Mouse (Mus musculus): ENCODE data around the gene Zbtb48. TPM values are rescaled to one million over a fixed set of nuclear protein-coding genes. Genes with fewer than 3 reads are reported as not detected.

The Zbtb48 gene
- total and polyA plus RNA-seq, 3 experiments = 12.1 to 21.4 TPM; not detected in 1

DNA sequence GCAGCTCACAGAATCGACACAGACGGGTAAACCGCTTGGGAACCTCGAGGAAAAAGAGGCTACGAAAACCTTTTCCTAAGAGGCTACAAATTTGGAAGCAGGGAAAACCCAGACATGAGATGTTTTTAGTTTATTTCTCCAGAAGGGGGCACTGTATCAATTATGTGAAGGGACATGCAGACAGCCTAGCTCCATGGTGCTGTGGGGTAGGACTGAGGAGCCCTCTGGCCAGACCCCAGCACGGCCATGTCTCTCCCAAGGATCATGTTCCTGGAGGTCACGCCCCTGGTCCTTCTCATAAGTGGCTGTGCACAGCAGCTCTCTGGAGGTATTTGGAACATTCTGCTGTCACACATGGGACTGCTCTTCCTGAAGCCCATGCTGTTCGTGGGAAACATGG, 46.8 kb downstream of the Zbtb48 start:
- Histone ChIP-seq H3K4me1 (ENCODE audit: control insufficient read depth in 1 of 2, insufficient read depth in 2 of 2, low read length in 2 of 2) (no peaks in the 10 kb centered on the region), H3K79me2 (ENCODE audit: control insufficient read depth, insufficient read depth, low read length, poor library complexity) (no peaks in the 10 kb centered on the region), H3K27me3 (ENCODE audit: control insufficient read depth in 1 of 2, insufficient read depth in 2 of 2, low read length in 2 of 2) (no peaks in the 10 kb centered on the region), H3K9me3 (replicated peaks; ENCODE audit: insufficient read depth, low read length) (no peaks in the 10 kb centered on the region), H3K9ac (ENCODE audit: control insufficient read depth, low read depth, low read length, poor library complexity, severe bottlenecking) (no peak overlapping the region), H3K4me3 (ENCODE audit: control insufficient read depth in 1 of 2, insufficient read depth in 1 of 2, low read depth in 2 of 2, low read length in 2 of 2) (no peak overlapping the region), H3K27ac (ENCODE audit: control insufficient read depth, low read depth, low read length) (no peak overlapping the region), H3K36me3 (ENCODE audit: control insufficient read depth in 1 of 2, insufficient read depth in 2 of 2, low read length in 2 of 2) (no peaks in the 10 kb centered on the region; a peak in 1 of 4 replicates)
- no peak for TF ChIP-seq NRF1 (IDR thresholded peaks at IDR 0.05; ENCODE audit: insufficient read depth, low read depth, low read length, poor library complexity, severe bottlenecking)
- TF ChIP-seq CTCF (IDR thresholded peaks at IDR 0.05 in 2 of 3, conservative IDR thresholded peaks at IDR 0.05 in 1 of 3; ENCODE audit: control insufficient read depth in 1 of 3, insufficient read depth in 1 of 3, low read depth in 2 of 3, low read length in 3 of 3, poor library complexity in 1 of 3, severe bottlenecking in 1 of 3) = peak; percentile 6 to 49 (median 34); a peak in 4 of 6 replicates
- peak; percentile 50 for DNase-seq (ENCODE audit: low read depth, low spot score)

DNA sequence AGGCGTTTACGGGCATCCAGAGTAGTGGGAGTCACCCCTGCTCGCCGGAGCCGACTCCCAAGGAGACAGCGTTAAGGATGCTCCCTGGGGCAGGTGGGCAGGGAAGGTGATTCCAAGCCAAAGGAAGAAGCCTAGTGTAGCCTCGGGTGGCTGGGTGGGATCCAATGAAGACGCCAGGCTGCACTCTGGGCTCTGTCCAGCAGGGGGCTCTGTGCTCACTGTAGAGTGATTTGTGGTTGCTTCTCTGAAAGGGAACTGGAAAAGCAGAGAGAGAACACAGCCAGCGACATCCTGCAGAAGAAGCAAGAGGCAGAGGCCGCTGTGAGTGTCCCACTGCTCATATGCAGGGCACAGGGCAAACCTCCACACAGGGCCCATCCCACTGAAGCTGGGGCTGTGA, 49.7 kb downstream of the Zbtb48 start:
- H3K4me3 ChIP-seq (ENCODE audit: control insufficient read depth in 1 of 2, insufficient read depth in 1 of 2, low read depth in 2 of 2, low read length in 2 of 2) = no peak overlapping the region
- H3K4me1 ChIP-seq (ENCODE audit: control insufficient read depth in 1 of 2, insufficient read depth in 2 of 2, low read length in 2 of 2) = no peaks in the 10 kb centered on the region
- H3K9me3 ChIP-seq (replicated peaks; ENCODE audit: insufficient read depth, low read length) = no peaks in the 10 kb centered on the region
- no peaks in the 10 kb centered on the region for H3K27me3 ChIP-seq (ENCODE audit: control insufficient read depth in 1 of 2, insufficient read depth in 2 of 2, low read length in 2 of 2)
- peaks cover 0 to 5% of the 10 kb centered on the region in 2 experiments; a peak in 1 of 4 replicates for H3K36me3 ChIP-seq (ENCODE audit: control insufficient read depth in 1 of 2, insufficient read depth in 2 of 2, low read length in 2 of 2)
- H3K27ac ChIP-seq (ENCODE audit: control insufficient read depth, low read depth, low read length) = no peak overlapping the region
- H3K79me2 ChIP-seq (ENCODE audit: control insufficient read depth, insufficient read depth, low read length, poor library complexity) = no peaks in the 10 kb centered on the region
- peak; percentile 80 for DNase-seq (ENCODE audit: low read depth, low spot score)
- TF ChIP-seq GATA1 (IDR thresholded peaks at IDR 0.05; ENCODE audit: low read depth, low read length) (no peak), POLR2AphosphoS5 (IDR thresholded peaks at IDR 0.05; ENCODE audit: borderline replicate concordance, low read depth, low read length) (no peak), CTCF (IDR thresholded peaks at IDR 0.05 in 2 of 3, conservative IDR thresholded peaks at IDR 0.05 in 1 of 3; ENCODE audit: control insufficient read depth in 1 of 3, insufficient read depth in 1 of 3, low read depth in 2 of 3, low read length in 3 of 3, poor library complexity in 1 of 3, severe bottlenecking in 1 of 3) (peak; percentile 87 to 88 (median 88)), SMC3 (IDR thresholded peaks at IDR 0.05; ENCODE audit: low read depth, low read length) (peak; percentile 45; the same call in 1 of the 2 replicates), MYB (IDR thresholded peaks at IDR 0.05; ENCODE audit: low read depth, low read length) (no peak), RAD21 (IDR thresholded peaks at IDR 0.05; ENCODE audit: low read depth, low read length) (peak; percentile 39)
- no peak overlapping the region for H3K9ac ChIP-seq (ENCODE audit: control insufficient read depth, low read depth, low read length, poor library complexity, severe bottlenecking)

- no peaks in the 10 kb centered on the region for H3K79me2 ChIP-seq (ENCODE audit: control insufficient read depth, insufficient read depth, low read length, poor library complexity)
- TF ChIP-seq RCOR1 (IDR thresholded peaks at IDR 0.05; ENCODE audit: low read depth, low read length) = no peak
- TF ChIP-seq KAT2A (conservative IDR thresholded peaks at IDR 0.05; ENCODE audit: low read depth, low read length) = no peak
- 0 out of 2 replicates have a peak, but pooled peaks have one; percentile 50 for TF ChIP-seq MAX (IDR thresholded peaks at IDR 0.05; ENCODE audit: low read length)
- TF ChIP-seq TCF12 (IDR thresholded peaks at IDR 0.05; ENCODE audit: low read depth, low read length) = no peak
- TF ChIP-seq TBP (IDR thresholded peaks at IDR 0.05; ENCODE audit: low read depth, low read length) = 0 out of 2 replicates have a peak, but pooled peaks have one; percentile 23
- TF ChIP-seq GABPA (IDR thresholded peaks at IDR 0.05; ENCODE audit: low read depth, low read length) = no peak
- peak; percentile 43 to 91 (median 78) for TF ChIP-seq CTCF (IDR thresholded peaks at IDR 0.05 in 2 of 3, conservative IDR thresholded peaks at IDR 0.05 in 1 of 3; ENCODE audit: control insufficient read depth in 1 of 3, insufficient read depth in 1 of 3, low read depth in 2 of 3, low read length in 3 of 3, poor library complexity in 1 of 3, severe bottlenecking in 1 of 3)
- TF ChIP-seq USF2 (IDR thresholded peaks at IDR 0.05; ENCODE audit: borderline replicate concordance in 1 of 2, insufficient read depth in 1 of 2, low read depth in 1 of 2, low read length in 2 of 2) = no peak
- no peak for TF ChIP-seq JUND (IDR thresholded peaks at IDR 0.05; ENCODE audit: low read depth, low read length)
- peak; percentile 51; the same call in 1 of the 2 replicates for TF ChIP-seq MYC (IDR thresholded peaks at IDR 0.05; ENCODE audit: low read depth, low read length)
- no peak for TF ChIP-seq USF1 (IDR thresholded peaks at IDR 0.05; ENCODE audit: low read depth, low read length)
- no peak for TF ChIP-seq MAZ (IDR thresholded peaks at IDR 0.05; ENCODE audit: low read depth, low read length)
- peak; percentile 58 for TF ChIP-seq SMC3 (IDR thresholded peaks at IDR 0.05; ENCODE audit: low read depth, low read length)
- TF ChIP-seq RAD21 (IDR thresholded peaks at IDR 0.05; ENCODE audit: low read depth, low read length) = peak; percentile 34
- TF ChIP-seq EP300 (IDR thresholded peaks at IDR 0.05; ENCODE audit: low read depth in 1 of 2, low read length in 2 of 2) = no peak
- no peak for TF ChIP-seq ZC3H11A (IDR thresholded peaks at IDR 0.05; ENCODE audit: low read depth, low read length)
- H3K9ac ChIP-seq (ENCODE audit: control insufficient read depth, low read depth, low read length, poor library complexity, severe bottlenecking) = no peak overlapping the region
- no peaks in the 10 kb centered on the region for H3K27me3 ChIP-seq (ENCODE audit: control insufficient read depth in 1 of 2, insufficient read depth in 2 of 2, low read length in 2 of 2)
- H3K9me3 ChIP-seq (replicated peaks; ENCODE audit: insufficient read depth, low read length) = no peaks in the 10 kb centered on the region
- no peak overlapping the region for H3K4me3 ChIP-seq (ENCODE audit: control insufficient read depth in 1 of 2, insufficient read depth in 1 of 2, low read depth in 2 of 2, low read length in 2 of 2)
- no peaks in the 10 kb centered on the region for H3K4me1 ChIP-seq (ENCODE audit: control insufficient read depth in 1 of 2, insufficient read depth in 2 of 2, low read length in 2 of 2)
- H3K36me3 ChIP-seq (ENCODE audit: control insufficient read depth in 1 of 2, insufficient read depth in 2 of 2, low read length in 2 of 2) = peaks cover 0 to 5% of the 10 kb centered on the region in 2 experiments; a peak in 1 of 4 replicates
- peak; percentile 78 for DNase-seq (ENCODE audit: low read depth, low spot score)
- H3K27ac ChIP-seq (ENCODE audit: control insufficient read depth, low read depth, low read length) = no peak overlapping the region
Measured at GRCm38 (mm10) chr4:151975441-151975840, 52.0 kb downstream of the Zbtb48 start.
